Mouse (Mus musculus) heart, embryonic 13.5 days (tissue): ENCODE data around the gene Fgfr2. TPM values are rescaled to one million over a fixed set of nuclear protein-coding genes. Genes with fewer than 3 reads are reported as not detected.

ENCODE experiments used
- ATAC-seq: fragments of 200-750 bp; cut with Nextera tagmentation; 2 replicates; pipeline ENCODE4 v1.8.0; 2017; ENCODE audit warnings: moderate TSS enrichment; ENCODE audit not compliant: insufficient number of reproducible peaks, low FRiP score, low TSS enrichment; ENCODE audit errors: extremely low read depth
- H3K27ac ChIP-seq: fragments of 300-500 bp; sonication (generic); replicated peaks from 2 replicates; pipeline ENCODE4 v1.5.1; 2015; ENCODE audit warnings: moderate library complexity, mild to moderate bottlenecking, inconsistent platforms
- H3K27me3 ChIP-seq: fragments of 300-500 bp; sonication (generic); replicated peaks from 2 replicates; pipeline ENCODE4 v1.6.1; 2015; ENCODE audit warnings: mild to moderate bottlenecking, inconsistent platforms
- H3K36me3 ChIP-seq: fragments of 300-500 bp; sonication (generic); 2 replicates; pipeline ENCODE4 v1.6.1; 2015; ENCODE audit warnings: mild to moderate bottlenecking, inconsistent platforms
- H3K4me1 ChIP-seq: fragments of 300-500 bp; sonication (generic); 2 replicates; pipeline ENCODE4 v1.6.1; 2015; ENCODE audit warnings: inconsistent platforms
- H3K4me2 ChIP-seq: fragments of 300-500 bp; sonication (generic); 2 replicates; pipeline ENCODE4 v1.6.1; 2015; ENCODE audit warnings: inconsistent platforms, mild to moderate bottlenecking, moderate library complexity
- H3K4me3 ChIP-seq: fragments of 300-500 bp; sonication (generic); 2 replicates; pipeline ENCODE4 v1.5.1; 2015; ENCODE audit warnings: moderate library complexity, mild to moderate bottlenecking, inconsistent platforms
- H3K9ac ChIP-seq: fragments of 300-500 bp; sonication (generic); 2 replicates; pipeline ENCODE4 v1.6.1; 2015; ENCODE audit warnings: inconsistent platforms, mild to moderate bottlenecking, moderate library complexity
- H3K9me3 ChIP-seq: fragments of 300-500 bp; sonication (generic); 2 replicates; pipeline ENCODE4 v1.6.1; 2016; ENCODE audit warnings: inconsistent platforms
- WGBS: fragments of 180-500 bp; shearing (Covaris S2); methylation state at CpG from one replicate; pipeline ENCODE4 v1.1.7; 2015; ENCODE audit warnings: mixed read lengths; 5-methylcytosine and 5-hydroxymethylcytosine counted together
- polyA plus RNA-seq: library from polyadenylated mRNA; unstranded; fragments of >200 nt; fragmentation: Nextera tagmentation; extraction: Ambion mirVana; gene quantifications from 2 replicates; pipeline ENCODE4 v1.2.1, GENCODE M21; 2015

The Fgfr2 gene
- polyA plus RNA-seq, 1 experiment from 2014 or later = 22.5 TPM

DNA sequence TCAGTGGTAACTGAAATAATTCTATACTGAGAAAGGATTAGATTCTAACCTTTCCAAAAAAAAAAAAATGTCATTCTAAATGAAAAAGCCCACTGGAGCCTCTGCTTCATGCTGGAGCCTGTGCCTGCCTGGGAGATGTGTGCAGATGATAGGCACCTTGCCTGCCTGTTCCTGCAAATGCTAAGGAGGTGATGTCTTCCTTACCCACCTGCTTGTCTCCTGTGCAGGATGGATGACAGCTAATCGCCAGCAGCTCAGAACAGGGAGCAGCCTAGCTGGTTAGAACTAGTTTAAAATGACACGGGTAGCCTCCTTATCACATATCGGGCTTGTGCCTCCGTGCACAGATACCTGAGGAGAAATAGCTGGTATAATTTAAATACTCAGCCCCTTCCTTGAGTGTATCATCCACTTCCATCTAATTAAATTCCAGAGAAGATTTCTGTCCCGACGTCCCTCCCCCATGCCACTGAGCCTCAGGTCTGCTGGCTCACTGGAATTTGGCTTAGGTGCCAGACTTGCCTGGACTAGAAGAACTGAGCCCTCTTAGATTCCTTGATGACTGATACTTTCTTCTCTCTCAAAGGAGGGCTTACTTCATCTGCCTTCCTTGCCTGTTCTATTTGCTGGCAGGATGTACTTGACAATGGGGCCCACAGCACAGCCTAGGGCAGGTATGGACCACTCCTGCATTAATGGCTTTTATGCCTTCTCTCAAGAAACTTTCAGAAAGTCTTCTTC is 2782.6 kb downstream of the Fgfr2 start:
- WGBS = 59% methylated on average over 6 of the region's 6 CpGs
- Histone ChIP-seq H3K4me2 (no peak overlapping the region), H3K4me3 (no peak overlapping the region)

DNA sequence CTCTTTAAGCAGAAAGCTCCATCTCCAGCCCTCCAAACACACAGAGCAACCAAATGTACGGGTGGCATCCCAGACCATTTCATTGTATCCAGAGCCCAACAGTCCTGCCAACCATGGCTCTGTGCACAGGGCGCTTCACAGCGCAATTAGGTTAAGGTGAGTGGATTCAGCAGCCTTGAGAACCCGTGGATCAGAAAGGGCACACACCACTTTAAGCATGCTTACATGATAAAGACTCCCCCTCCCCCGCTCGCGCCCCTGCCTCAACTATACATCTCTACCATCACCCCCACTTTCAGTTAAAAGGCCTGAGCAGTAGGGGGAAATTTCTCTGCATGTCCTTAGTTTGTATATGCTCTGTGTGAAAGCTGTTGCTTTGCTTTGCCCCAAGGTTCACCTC is 2785.5 kb downstream of the Fgfr2 start:
- Histone ChIP-seq H3K27me3 (peaks cover 10% of the 10 kb centered on the region), H3K4me3 (no peak overlapping the region), H3K9me3 (no peaks in the 10 kb centered on the region), H3K9ac (no peak overlapping the region), H3K4me1 (no peaks in the 10 kb centered on the region; the same call in 1 of the 2 replicates), H3K36me3 (no peaks in the 10 kb centered on the region), H3K4me2 (no peak overlapping the region), H3K27ac (no peak overlapping the region)
- ATAC-seq = no peak
- 85% methylated on average over 7 of the region's 7 CpGs for WGBS

More for the DNA sequence above, 2782.6 kb downstream of the Fgfr2 start:
- ATAC-seq = no peak
- Histone ChIP-seq H3K9ac (no peak overlapping the region), H3K27ac (no peak overlapping the region), H3K9me3 (no peaks in the 10 kb centered on the region), H3K27me3 (peaks cover 5% of the 10 kb centered on the region), H3K4me1 (no peaks in the 10 kb centered on the region), H3K36me3 (no peaks in the 10 kb centered on the region)

DNA sequence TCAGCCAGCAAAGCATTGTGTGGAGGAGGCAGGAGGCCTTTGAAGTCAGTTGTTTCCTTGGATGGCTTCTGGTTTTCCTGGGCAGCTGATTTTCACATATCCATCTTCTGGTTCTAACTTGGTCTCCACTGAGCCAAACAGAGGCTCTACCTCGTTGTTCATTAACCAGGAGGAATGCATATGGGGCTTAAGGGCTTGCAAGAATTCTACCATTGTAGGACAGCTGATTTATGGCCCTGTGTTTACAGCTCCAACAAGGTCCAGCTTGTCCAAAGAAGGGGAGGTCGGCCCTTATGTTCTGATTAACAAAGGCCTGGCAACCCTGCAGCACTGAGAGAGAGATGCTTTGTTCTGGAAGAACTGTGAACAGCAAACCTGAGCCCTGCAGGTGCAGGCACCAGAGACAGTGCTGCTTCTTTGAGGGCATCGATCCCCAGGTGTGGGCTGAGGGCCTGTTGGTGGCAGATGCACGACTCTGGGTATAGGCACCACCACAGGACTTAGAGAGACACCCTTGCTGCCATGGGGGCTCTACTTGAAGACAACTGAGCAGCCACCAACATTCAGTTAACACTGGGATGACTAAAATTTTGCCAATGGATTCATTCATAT is 2787.6 kb downstream of the Fgfr2 start:
- no peak for ATAC-seq
- H3K4me1 ChIP-seq = no peaks in the 10 kb centered on the region; the same call in 1 of the 2 replicates
- WGBS = 61% methylated on average over 4 of the region's 4 CpGs
- H3K27ac ChIP-seq = no peak overlapping the region
- H3K9me3 ChIP-seq = no peaks in the 10 kb centered on the region
- no peaks in the 10 kb centered on the region for H3K36me3 ChIP-seq
- no peak overlapping the region for H3K9ac ChIP-seq
- no peak overlapping the region for H3K4me3 ChIP-seq
- no peak overlapping the region for H3K4me2 ChIP-seq
- H3K27me3 ChIP-seq = peaks cover 8% of the 10 kb centered on the region

DNA sequence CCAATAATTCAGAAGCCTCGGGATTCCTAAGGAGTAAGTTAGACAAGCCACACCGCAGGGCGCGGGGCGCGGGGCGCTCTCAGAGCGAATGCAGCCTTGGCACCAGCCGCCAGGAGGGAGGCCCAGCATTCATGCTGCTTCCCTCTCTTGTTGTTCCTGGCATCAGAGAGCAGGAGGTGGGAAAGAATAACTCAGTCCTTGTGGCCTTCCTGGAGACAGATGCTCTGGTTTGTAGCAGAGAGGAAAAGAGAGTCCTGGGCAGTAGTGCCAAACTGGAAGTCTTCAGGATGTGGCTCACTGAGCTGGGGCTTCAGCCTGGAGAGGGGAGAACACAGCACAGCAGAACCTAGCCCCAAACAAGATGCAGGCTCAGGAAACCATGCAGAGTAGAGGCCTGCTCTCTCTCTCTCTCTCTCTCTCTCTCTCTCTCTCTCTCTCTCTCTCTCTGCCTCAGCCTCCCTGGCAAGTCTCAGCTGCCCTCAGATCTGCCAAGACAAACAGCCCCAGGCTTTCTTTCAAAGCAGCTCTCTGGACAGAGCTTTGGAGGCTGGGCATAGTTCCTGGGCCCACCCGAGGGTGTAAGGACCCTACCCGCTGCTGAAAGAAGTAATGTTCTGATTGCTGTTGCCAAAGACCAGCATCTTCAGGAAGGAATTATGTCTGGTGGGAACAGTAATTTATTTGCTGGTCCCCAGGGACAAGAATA is 2790.5 kb downstream of the Fgfr2 start:
- no peak for ATAC-seq
- 81% methylated on average over 11 of the region's 11 CpGs for whole genome bisulfite sequencing
- peaks cover 6% of the 10 kb centered on the region for H3K4me1 ChIP-seq
- no peak overlapping the region for H3K9ac ChIP-seq
- H3K36me3 ChIP-seq = no peaks in the 10 kb centered on the region
- H3K9me3 ChIP-seq = no peaks in the 10 kb centered on the region
- peaks cover 22% of the 10 kb centered on the region for H3K27me3 ChIP-seq
- no peak overlapping the region for H3K4me3 ChIP-seq
- no peak overlapping the region for H3K4me2 ChIP-seq
- peak overlapping the region; percentile 65 for H3K27ac ChIP-seq

DNA sequence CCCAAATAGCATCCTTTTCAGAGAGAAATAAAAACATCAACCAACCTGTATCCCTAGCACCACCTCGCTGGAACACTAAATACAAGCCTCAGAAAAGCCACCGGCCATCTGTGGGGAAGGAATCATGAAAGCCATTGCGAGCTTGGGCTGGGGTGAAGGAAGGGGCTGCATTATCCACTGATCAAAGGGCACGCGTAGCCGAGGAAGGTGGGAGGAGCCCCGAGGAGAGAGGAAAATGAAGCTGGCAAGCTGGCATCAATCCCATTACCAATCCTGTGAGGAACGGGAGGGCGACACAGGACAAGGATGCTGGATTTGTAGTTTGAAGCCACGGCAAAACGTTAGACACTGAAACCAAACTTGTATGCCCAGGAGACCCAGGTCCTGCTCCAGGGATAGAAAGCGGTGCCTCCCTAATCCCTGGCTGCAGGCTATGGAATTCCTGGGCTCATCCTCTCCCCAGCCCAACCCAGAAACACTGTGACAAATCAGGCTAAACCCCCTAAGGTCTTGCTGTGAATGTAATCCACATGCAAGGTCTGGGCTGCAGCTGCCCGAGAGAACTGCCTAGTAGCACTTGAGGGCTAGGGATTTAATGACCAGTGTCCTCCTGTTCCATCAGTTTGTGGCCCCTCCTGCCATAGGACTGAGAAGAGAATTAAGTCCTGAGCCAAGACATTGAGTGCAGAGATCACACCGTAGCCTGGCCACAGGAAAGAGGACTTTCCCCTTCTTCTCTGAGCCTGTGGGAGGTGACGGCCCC is 2795.4 kb downstream of the Fgfr2 start:
- H3K27ac ChIP-seq = no peak overlapping the region
- no peak overlapping the region for H3K9ac ChIP-seq
- H3K27me3 ChIP-seq = peaks cover 53% of the 10 kb centered on the region
- ATAC-seq = no peak
- peak overlapping the region; percentile 46 for H3K4me2 ChIP-seq
- peaks cover 23% of the 10 kb centered on the region for H3K4me1 ChIP-seq
- H3K9me3 ChIP-seq = no peaks in the 10 kb centered on the region
- H3K4me3 ChIP-seq = no peak overlapping the region
- H3K36me3 ChIP-seq = no peaks in the 10 kb centered on the region
- 13% methylated on average over 15 of the region's 15 CpGs for WGBS

DNA sequence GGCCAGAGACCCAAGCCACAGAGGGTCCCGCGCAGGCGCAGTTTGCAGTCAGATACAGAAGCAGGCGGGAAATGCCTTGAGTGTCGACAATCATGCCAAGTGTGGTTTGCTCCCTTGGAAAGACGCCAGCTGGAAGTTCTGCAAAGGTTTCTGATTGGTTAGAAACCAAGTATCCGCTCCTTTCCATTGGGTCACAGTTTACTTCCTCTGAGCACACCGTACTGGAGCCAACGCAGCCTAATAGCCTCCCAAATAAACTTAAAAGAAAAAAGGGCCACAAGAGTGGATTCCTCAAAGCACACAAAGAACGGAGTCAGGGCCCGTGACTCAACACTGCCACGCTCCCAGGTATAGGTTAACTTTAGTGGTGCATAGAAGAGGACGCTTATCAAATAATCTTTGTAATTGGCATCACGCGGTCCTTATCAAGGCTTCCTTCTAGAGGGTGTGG is 2797.1 kb downstream of the Fgfr2 start:
- Histone ChIP-seq H3K9ac (no peak overlapping the region), H3K27me3 (peaks cover 59% of the 10 kb centered on the region), H3K36me3 (no peaks in the 10 kb centered on the region), H3K4me2 (no peak overlapping the region), H3K4me3 (no peak overlapping the region), H3K27ac (no peak overlapping the region), H3K9me3 (no peaks in the 10 kb centered on the region), H3K4me1 (peaks cover 28% of the 10 kb centered on the region)
- WGBS = 55% methylated on average over 15 of the region's 15 CpGs
- no peak for ATAC-seq

DNA sequence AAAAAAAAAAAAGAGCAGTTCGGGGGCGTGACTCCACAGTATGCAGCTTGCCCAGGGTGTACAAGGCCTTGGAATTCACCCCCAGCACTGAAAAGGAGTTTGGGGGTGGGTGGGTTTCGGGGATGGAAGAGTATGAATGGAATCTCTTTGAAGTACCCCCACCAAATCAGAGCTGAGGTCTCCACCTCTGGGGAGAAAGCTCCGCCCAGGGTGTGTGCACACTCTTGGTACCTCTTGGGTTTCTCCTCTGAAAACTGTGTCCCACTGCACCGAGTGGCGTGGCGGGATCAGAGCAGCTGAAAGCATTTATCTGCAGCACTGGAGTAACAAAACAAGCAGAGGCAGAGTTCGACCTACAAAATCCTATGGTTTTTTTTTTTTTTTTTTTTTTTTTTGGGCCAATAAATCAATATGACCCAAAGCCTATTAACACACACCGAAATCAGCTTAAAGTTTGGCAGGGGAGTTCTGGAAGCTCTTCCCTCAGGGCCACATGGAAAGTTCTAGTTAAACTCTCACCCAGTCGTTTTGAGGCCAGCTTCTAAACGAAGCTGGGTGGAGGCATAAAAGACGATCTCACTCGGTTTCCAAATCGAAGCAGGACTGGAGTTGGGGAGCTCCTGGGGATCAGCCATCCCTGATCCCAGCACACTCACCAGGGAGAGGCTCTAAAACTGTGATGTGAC is 2798.3 kb downstream of the Fgfr2 start:
- H3K9me3 ChIP-seq = no peaks in the 10 kb centered on the region
- H3K36me3 ChIP-seq = no peaks in the 10 kb centered on the region
- no peak overlapping the region for H3K4me3 ChIP-seq
- no peak for ATAC-seq
- no peak overlapping the region for H3K4me2 ChIP-seq
- peaks cover 59% of the 10 kb centered on the region for H3K27me3 ChIP-seq
- no peak overlapping the region for H3K9ac ChIP-seq
- 59% methylated on average over 14 of the region's 14 CpGs for WGBS
- peaks cover 40% of the 10 kb centered on the region for H3K4me1 ChIP-seq
- no peak overlapping the region for H3K27ac ChIP-seq

DNA sequence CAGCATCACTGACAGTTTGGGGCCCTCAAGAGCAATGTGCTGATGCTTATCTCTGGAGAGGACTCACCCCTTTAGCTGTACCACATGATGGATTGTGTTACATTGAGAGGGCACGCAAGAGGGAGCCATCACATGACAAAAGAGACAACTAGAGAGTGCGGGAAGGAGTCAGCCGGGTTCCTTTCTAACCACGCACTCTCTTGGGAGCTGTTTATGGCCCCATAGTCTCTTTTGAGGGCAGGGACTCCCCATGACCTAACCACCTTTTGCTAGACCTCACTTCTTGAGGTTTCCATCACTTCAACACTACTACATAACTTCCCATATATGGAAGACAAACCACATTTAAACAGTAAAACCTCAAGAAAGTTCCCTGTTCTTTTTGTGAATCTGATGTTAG is 2799.4 kb downstream of the Fgfr2 start:
- no peak overlapping the region for H3K4me3 ChIP-seq
- H3K4me2 ChIP-seq = no peak overlapping the region
- no peaks in the 10 kb centered on the region for H3K36me3 ChIP-seq
- WGBS = 84% methylated on average over 4 of the region's 4 CpGs
- no peak for ATAC-seq
- no peaks in the 10 kb centered on the region for H3K9me3 ChIP-seq
- peaks cover 46% of the 10 kb centered on the region for H3K4me1 ChIP-seq
- no peak overlapping the region for H3K27ac ChIP-seq
- no peak overlapping the region for H3K9ac ChIP-seq
- peaks cover 55% of the 10 kb centered on the region for H3K27me3 ChIP-seq

DNA sequence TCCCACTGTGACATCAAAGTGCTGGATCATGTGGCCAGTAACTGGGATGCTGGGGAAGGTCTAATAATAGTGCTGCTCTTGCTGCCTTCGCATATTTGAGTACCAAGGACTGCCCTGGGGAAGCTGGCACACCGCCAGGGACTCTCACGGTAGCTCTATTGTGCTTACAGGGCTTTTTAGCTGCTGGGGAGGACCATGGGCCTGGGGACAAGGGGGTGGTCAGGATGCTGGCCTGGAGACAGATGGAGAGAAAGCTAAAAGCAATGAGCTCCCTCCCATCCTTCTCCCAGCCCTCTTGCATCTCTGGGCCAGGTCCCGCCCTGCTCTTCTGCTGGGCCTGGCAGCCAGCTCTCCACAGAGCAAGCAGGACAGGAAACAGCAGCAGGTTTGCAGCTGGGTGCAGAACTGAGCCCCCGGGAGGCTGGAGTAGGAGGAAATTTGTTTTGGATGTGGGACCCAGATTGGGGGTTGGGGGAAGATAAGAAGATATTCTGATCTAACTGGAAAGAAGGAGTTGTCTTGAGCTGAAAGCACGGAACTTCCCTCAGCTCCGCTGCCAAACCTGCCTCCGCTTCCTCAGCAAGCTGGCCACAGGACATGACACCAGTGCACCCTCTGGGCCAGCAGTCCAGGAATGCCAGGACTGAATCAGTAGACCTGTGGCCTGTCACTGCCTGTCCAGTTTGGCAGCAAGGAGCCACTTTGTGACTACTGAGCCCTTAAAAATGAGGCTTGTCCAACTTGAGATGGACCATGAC is 2803.2 kb downstream of the Fgfr2 start:
- Histone ChIP-seq H3K4me1 (peaks cover 38% of the 10 kb centered on the region), H3K36me3 (no peaks in the 10 kb centered on the region), H3K4me3 (no peak overlapping the region), H3K27ac (peak overlapping the region; percentile 61), H3K4me2 (0 out of 2 replicates have a peak overlapping the region, but pooled peaks have one; percentile 13), H3K9me3 (no peaks in the 10 kb centered on the region), H3K9ac (no peak overlapping the region; the same call in 1 of the 2 replicates), H3K27me3 (peaks cover 46% of the 10 kb centered on the region)
- ATAC-seq = peak; percentile 60; the same call in 1 of the 2 replicates
- 30% methylated on average over 8 of the region's 8 CpGs for WGBS

DNA sequence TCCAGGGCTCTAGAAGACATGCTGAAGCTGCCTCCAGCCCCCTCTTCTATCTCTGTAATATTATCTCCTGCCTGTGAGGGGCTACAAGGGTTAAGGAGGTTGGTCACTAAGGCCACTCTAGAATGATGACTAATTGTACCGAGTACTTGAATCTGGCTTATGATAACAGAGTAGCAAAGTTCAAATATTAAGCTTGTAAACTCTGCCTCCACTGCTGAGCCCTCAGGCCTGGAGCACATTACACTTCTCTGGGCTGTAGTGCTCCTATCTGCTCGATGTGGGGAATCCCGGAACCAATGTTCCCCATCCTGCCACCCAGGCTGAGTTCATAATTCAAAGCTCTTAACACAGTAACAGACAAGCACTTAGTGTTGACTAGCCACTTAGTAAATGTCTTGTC is 2806.9 kb downstream of the Fgfr2 start:
- Histone ChIP-seq H3K4me2 (no peak overlapping the region), H3K4me3 (no peak overlapping the region), H3K36me3 (no peaks in the 10 kb centered on the region), H3K27me3 (peaks cover 65% of the 10 kb centered on the region), H3K9ac (no peak overlapping the region), H3K27ac (no peak overlapping the region), H3K9me3 (no peaks in the 10 kb centered on the region), H3K4me1 (peaks cover 35% of the 10 kb centered on the region)
- WGBS = 23% methylated on average over 3 of the region's 3 CpGs
- no peak for ATAC-seq
